Mouse (Mus musculus) lung, embryonic 16.5 days (tissue): ENCODE measurements at regions not wholly inside any gene's neighbourhood (a gene's known extent, or its start where the extent isn't known, plus 50 kb on each side); places are given as distances from the start of the nearest gene placed in this dataset.
"Not testable (repeated sequence)": the region's sequence is repeated elsewhere in the genome, so short reads cannot be mapped to it uniquely, and the experiment has no call there.

Experiments
- ATAC-seq: fragments of 200-750 bp; cut with Nextera tagmentation; 2 replicates; pipeline ENCODE4 v1.8.0; 2017; ENCODE audit warnings: low read depth, mild to moderate bottlenecking, moderate library complexity
- H3K27ac ChIP-seq: fragments of 300-500 bp; sonication (generic); 2 replicates; pipeline ENCODE4 v1.5.1; 2014; ENCODE audit warnings: mild to moderate bottlenecking, control low read depth, low read length
- H3K27me3 ChIP-seq: fragments of 300-500 bp; sonication (generic); 2 replicates; pipeline ENCODE4 v1.6.1; 2014; ENCODE audit warnings: low read depth, low read length, mixed read lengths; ENCODE audit not compliant: control insufficient read depth, insufficient read depth
- H3K36me3 ChIP-seq: fragments of 300-500 bp; sonication (generic); 2 replicates; pipeline ENCODE4 v1.6.1; 2014; ENCODE audit warnings: low read length; ENCODE audit not compliant: control insufficient read depth, insufficient read depth
- H3K4me1 ChIP-seq: fragments of 300-500 bp; sonication (generic); replicated peaks from 2 replicates; pipeline ENCODE4 v1.6.1; 2014; ENCODE audit warnings: low read length, mixed read lengths; ENCODE audit not compliant: control insufficient read depth, insufficient read depth
- H3K4me2 ChIP-seq: fragments of 300-500 bp; sonication (generic); 2 replicates; pipeline ENCODE4 v1.6.1; 2014; ENCODE audit warnings: low read depth, low read length, control low read depth
- H3K4me3 ChIP-seq: fragments of 300-500 bp; sonication (generic); 2 replicates; pipeline ENCODE4 v1.5.1; 2014; ENCODE audit warnings: mild to moderate bottlenecking, low read length, control low read depth
- H3K9ac ChIP-seq: fragments of 300-500 bp; sonication (generic); 2 replicates; pipeline ENCODE4 v1.6.1; 2014; ENCODE audit warnings: low read length, control low read depth
- H3K9me3 ChIP-seq: fragments of 300-500 bp; sonication (generic); 2 replicates; pipeline ENCODE4 v1.6.1; 2016; ENCODE audit warnings: low read length; ENCODE audit not compliant: control insufficient read depth
- WGBS: fragments of 180-500 bp; shearing (Covaris S2); extraction: QIAGEN DNeasy Blood & Tissue Kit; methylation state at CpG from one replicate; pipeline ENCODE4 v1.1.7; 2014; 5-methylcytosine and 5-hydroxymethylcytosine counted together

DNA sequence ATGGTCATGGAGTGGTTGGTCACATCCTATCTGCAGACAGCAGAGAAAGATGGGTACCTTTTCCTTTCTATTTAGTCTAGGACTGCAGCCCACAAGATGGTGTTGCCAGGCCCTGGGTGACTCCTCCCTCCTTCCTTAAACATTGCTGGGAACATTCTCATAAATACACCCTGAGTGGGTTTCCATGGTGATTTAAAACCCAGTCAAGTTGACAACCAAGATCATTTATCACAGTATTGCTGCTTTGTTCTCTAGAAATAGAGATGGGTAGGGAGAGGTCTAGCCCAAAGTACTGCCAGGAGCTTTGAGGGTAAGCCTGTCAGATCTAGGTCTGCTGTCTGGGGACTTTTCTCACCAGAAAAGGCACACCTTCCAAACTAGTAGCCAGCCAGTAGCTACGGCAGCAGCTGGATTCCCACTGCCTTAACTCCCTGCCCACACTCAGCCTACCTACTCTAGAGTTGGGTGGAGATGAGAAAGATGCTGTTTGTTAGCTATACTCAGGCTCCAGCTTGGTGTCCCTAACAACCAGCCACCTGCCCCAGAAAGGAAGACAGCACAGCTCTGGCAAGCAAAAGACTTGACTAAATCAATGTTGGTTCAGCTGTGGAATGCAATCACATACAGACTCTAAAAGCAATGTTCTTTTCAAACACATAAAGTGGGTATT is 470.4 kb upstream of the Ercc4 start:
- no peaks in the 10 kb centered on the region for H3K9me3 ChIP-seq
- no peak for ATAC-seq
- H3K4me1 ChIP-seq = no peaks in the 10 kb centered on the region
- no peak overlapping the region for H3K27ac ChIP-seq
- H3K36me3 ChIP-seq = no peaks in the 10 kb centered on the region
- WGBS = 89% methylated on average over 1 of the region's 1 CpGs
- no peak overlapping the region for H3K9ac ChIP-seq
- H3K4me3 ChIP-seq = no peak overlapping the region
- no peak overlapping the region for H3K4me2 ChIP-seq
- H3K27me3 ChIP-seq = no peaks in the 10 kb centered on the region

DNA sequence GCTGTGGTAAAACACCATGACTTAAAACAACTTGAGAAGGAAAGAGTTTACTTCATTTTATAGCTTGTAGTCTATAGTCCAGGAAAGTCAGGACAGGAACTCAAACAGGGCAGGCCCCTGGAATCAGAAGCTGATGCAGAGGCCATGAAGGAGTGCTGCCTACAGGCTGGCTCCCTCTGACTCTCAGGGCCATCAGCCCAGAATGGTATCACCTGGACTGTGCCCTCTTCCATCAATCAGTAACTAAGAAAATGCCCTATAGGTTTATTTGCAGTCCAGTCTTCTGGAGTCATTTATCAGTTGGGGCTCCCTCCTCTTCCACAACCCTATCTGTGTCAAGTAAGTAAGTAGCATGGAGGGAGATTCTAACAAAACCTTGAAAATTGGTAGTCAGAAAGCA is 466.4 kb upstream of the Ercc4 start:
- Histone ChIP-seq H3K4me1 (no peaks in the 10 kb centered on the region), H3K27ac (no peak overlapping the region), H3K27me3 (no peaks in the 10 kb centered on the region), H3K4me2 (no peak overlapping the region), H3K9ac (no peak overlapping the region), H3K9me3 (no peaks in the 10 kb centered on the region), H3K36me3 (no peaks in the 10 kb centered on the region), H3K4me3 (no peak overlapping the region)
- ATAC-seq = no peak

DNA sequence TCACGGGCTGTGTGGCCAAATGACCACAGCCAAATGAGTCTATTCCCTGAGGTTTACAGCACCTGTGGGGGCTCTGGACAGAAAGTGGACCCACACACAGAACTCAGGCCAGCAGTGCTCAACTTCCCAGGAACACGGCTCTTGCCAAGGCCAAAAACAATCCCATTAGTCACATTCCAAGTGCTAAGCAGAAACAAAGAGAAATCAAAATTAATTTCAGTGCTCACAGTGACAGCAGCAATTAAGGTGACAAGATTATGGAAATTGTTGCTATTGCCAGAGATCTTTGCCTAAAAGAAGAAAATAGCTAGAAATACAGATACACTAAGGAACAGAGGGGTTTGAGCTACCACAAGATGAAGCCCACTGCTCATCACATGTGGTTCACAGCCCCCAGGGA is 464.9 kb upstream of the Ercc4 start:
- Histone ChIP-seq H3K27ac (no peak overlapping the region), H3K27me3 (no peaks in the 10 kb centered on the region), H3K9ac (no peak overlapping the region), H3K4me2 (no peak overlapping the region), H3K36me3 (no peaks in the 10 kb centered on the region), H3K4me3 (no peak overlapping the region), H3K9me3 (no peaks in the 10 kb centered on the region), H3K4me1 (no peaks in the 10 kb centered on the region)
- no peak for ATAC-seq
- 68% methylated on average over 2 of the region's 2 CpGs for WGBS

DNA sequence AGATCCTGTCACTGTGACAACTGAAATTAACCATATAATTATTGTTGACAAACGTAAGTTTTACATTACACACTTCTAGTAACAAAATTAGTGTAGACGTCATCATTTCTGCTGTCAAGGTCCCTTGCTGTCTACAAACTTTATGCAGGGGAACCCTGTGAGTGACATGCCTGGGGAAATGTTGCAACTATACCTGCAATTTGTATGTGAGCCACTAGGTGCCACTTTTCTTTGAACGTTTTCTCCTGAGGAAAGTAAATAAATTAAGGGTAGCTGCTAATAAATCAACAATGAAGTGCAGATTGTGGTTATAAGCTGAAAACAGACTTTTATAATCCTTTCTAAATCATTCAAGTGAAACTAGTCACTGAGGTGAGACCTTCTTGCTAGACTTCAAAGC is 457.3 kb upstream of the Ercc4 start:
- Histone ChIP-seq H3K9me3 (no peaks in the 10 kb centered on the region), H3K4me1 (no peaks in the 10 kb centered on the region), H3K36me3 (no peaks in the 10 kb centered on the region), H3K9ac (no peak overlapping the region), H3K4me3 (no peak overlapping the region), H3K27me3 (no peaks in the 10 kb centered on the region), H3K4me2 (no peak overlapping the region), H3K27ac (no peak overlapping the region)
- 66% methylated on average over 3 of the region's 3 CpGs for WGBS
- ATAC-seq = no peak

DNA sequence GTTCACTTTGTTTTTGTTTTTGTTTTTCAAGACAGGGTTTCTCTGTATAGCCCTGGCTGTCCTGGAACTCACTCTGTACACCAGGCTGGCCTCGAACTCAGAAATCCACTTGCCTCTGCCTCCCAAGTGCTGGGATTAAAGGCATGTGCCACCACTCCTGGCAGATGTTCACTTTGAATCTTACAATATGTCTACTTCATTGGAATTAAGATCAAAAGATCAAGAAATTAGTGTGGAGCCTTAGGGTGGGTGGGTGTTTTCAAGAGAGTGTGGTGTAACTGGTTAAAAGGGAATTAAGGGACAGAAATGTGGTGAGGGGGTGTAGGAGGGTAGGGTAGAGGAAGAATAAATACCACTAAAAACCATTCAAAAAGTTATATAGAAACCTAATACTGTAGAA is 435.8 kb upstream of the Ercc4 start:
- not testable (repeated sequence) for H3K4me1 ChIP-seq, H3K27me3 ChIP-seq, H3K36me3 ChIP-seq, H3K9ac ChIP-seq, H3K4me2 ChIP-seq, H3K9me3 ChIP-seq, H3K27ac ChIP-seq, H3K4me3 ChIP-seq, ATAC-seq
- WGBS = 63% methylated on average over 1 of the region's 1 CpGs

DNA sequence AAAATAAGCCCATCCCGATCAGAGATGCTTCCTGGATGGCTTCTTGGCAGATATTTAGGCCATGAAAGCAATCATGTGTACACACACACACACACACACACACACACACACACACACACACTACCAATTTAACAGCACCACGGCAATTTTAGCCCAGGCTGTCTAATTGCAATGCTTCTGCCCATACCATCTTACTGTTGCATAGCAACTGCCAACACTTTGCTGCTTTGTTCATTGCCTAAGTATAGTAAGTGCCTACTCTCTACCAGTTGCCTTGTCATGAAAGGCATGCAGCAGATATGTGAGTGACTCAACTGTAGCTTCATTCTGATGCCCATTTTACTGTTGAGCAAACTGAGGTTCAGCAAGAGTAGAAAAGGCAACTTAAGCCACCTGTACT is 428.0 kb upstream of the Ercc4 start:
- no peaks in the 10 kb centered on the region for H3K9me3 ChIP-seq
- H3K9ac ChIP-seq = no peak overlapping the region
- no peaks in the 10 kb centered on the region for H3K36me3 ChIP-seq
- no peak overlapping the region for H3K4me3 ChIP-seq
- H3K27ac ChIP-seq = no peak overlapping the region
- H3K27me3 ChIP-seq = no peaks in the 10 kb centered on the region
- 78% methylated on average over 2 of the region's 2 CpGs for WGBS
- no peak for ATAC-seq
- no peak overlapping the region for H3K4me2 ChIP-seq
- H3K4me1 ChIP-seq = no peaks in the 10 kb centered on the region

DNA sequence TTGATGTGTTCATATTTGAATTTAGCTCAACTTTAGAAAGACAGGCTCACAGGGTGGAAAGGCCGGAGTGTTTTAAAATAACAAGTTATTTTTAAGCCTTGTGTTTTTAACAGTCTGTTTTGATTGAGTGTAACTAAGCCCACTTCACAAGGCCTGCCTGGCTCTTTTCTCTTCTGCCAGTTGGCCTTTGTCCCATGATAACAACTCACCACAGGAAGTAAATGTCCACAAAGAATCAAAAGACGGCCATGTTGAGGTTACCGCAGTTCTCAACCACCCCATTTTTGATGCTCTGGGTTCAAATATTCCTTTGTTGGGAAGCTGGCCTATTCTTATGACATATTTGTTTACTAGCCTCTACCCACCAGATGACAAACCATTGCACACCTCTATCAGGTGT is 423.7 kb upstream of the Ercc4 start:
- no peaks in the 10 kb centered on the region for H3K36me3 ChIP-seq
- H3K4me3 ChIP-seq = no peak overlapping the region
- no peaks in the 10 kb centered on the region for H3K4me1 ChIP-seq
- no peak overlapping the region for H3K4me2 ChIP-seq
- no peaks in the 10 kb centered on the region for H3K27me3 ChIP-seq
- 59% methylated on average over 3 of the region's 3 CpGs for WGBS
- no peak overlapping the region for H3K9ac ChIP-seq
- ATAC-seq = peak; percentile 23; the same call in 1 of the 2 replicates
- no peaks in the 10 kb centered on the region for H3K9me3 ChIP-seq
- no peak overlapping the region for H3K27ac ChIP-seq

DNA sequence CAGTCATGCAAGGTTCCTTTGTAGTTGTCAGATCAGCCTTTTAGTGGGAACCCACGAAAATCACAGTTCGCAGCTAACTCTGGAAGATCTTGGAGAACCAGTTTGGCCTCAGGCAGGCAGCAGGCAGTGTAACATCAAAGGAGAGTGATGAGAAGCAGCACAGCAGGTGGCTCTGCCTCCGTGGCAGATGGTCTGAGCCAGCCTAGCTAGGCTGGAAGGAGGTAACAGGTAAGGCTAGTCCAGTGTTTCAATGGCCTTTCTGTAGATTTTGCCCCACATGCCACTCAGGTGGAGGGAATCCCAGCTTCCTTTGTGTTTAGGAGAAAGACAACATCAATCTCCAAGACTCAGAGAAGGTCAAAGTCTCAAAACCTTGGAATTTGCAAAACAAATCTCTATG is 417.7 kb upstream of the Ercc4 start:
- H3K9ac ChIP-seq = no peak overlapping the region
- no peak overlapping the region for H3K4me2 ChIP-seq
- H3K4me1 ChIP-seq = 0 out of 2 replicates have a peak, but pooled peaks cover 2% of the 10 kb centered on the region
- no peak overlapping the region for H3K4me3 ChIP-seq
- no peak overlapping the region for H3K27ac ChIP-seq
- H3K9me3 ChIP-seq = no peaks in the 10 kb centered on the region
- WGBS = 34% methylated on average over 3 of the region's 3 CpGs
- H3K27me3 ChIP-seq = no peaks in the 10 kb centered on the region
- H3K36me3 ChIP-seq = no peaks in the 10 kb centered on the region
- ATAC-seq = no peak

DNA sequence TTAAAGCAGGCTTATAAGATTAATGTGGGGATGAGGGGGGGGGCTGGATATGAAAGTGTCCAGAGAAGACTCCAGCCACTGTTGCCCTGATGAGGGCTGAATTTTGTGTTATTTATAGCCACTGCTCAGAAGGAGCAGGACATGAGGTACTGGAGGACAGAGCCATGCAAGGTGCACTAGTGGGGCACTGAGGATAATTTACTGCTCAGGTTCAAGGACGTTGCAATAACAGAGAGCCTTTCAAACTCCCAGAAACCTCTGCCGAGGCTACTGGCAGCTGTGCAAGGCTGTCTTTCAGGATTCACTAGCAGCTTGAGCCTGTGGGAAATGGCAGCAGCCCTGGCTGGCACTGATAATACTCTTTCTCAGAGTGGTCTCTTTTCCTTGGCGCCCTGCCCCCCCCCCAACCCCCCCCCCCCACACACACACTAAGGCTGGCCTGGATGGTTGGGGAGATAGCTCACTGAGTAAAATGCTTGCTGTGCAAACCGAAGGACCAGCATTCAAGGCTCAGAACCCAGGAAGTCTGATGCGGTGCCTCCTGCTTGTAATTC is 416.7 kb upstream of the Ercc4 start:
- 34% methylated on average over 4 of the region's 5 CpGs for WGBS
- no peaks in the 10 kb centered on the region for H3K36me3 ChIP-seq
- H3K9me3 ChIP-seq = no peaks in the 10 kb centered on the region
- no peak overlapping the region for H3K4me3 ChIP-seq
- no peak overlapping the region for H3K4me2 ChIP-seq
- no peaks in the 10 kb centered on the region for H3K27me3 ChIP-seq
- 0 out of 2 replicates have a peak, but pooled peaks cover 2% of the 10 kb centered on the region for H3K4me1 ChIP-seq
- no peak for ATAC-seq
- no peak overlapping the region for H3K27ac ChIP-seq
- no peak overlapping the region for H3K9ac ChIP-seq

DNA sequence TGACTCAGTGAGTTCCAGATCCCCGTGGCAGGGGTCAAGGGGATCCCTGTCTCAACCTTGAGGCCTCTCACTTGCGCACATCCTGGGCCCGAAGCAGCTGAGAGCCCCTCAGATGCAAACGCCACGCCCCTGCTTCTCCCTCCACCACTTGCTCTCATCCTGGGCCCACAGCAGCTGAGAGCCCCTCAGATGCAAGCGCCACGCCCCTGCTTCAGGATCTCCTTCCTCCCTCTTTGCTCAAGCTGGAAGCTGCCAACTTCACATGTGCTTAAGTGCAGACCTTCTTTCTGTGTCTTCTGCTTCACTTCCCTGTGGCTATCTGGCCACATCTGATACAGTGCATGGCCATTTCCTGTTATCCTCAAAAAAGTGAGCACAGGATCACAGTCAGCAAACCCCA is 416.1 kb upstream of the Ercc4 start:
- no peak for ATAC-seq

More for the DNA sequence above, 416.1 kb upstream of the Ercc4 start:
- H3K9me3 ChIP-seq = no peaks in the 10 kb centered on the region
- no peaks in the 10 kb centered on the region for H3K36me3 ChIP-seq
- 48% methylated on average over 7 of the region's 7 CpGs for WGBS
- H3K27me3 ChIP-seq = no peaks in the 10 kb centered on the region
- 0 out of 2 replicates have a peak, but pooled peaks cover 2% of the 10 kb centered on the region for H3K4me1 ChIP-seq
- H3K4me2 ChIP-seq = no peak overlapping the region
- H3K4me3 ChIP-seq = no peak overlapping the region
- H3K9ac ChIP-seq = no peak overlapping the region
- no peak overlapping the region for H3K27ac ChIP-seq
